Mouse (Mus musculus) C2C12 (cell line): ENCODE data around the gene 2010111I01Rik. TPM values are rescaled to one million over a fixed set of nuclear protein-coding genes. Genes with fewer than 3 reads are reported as not detected.

Source experiments
- H3K27me3 ChIP-seq: one replicate; pipeline ENCODE4 v1.6.1; 2011; ENCODE audit not compliant: control insufficient read depth, insufficient read depth, insufficient read length
- H3K36me3 ChIP-seq: one replicate; pipeline ENCODE4 v1.6.1; 2011; ENCODE audit not compliant: control insufficient read depth, insufficient read depth
- H3K4me3 ChIP-seq: one replicate; pipeline ENCODE4 v1.5.1; 2011; ENCODE audit warnings: mild to moderate bottlenecking, control low read depth; ENCODE audit not compliant: poor library complexity, insufficient read depth, severe bottlenecking
- H3K79me2 ChIP-seq: one replicate; pipeline ENCODE4 v1.6.1; 2011; ENCODE audit not compliant: control insufficient read depth, insufficient read depth
- H3K79me3 ChIP-seq: one replicate; pipeline ENCODE4 v1.6.1; 2011; ENCODE audit warnings: low read depth, control low read depth
- H3ac ChIP-seq: one replicate; pipeline ENCODE3; 2011; ENCODE audit warnings: low read depth; ENCODE audit not compliant: control insufficient read depth, insufficient read length
- CEBPB ChIP-seq: IDR thresholded peaks from one replicate; pipeline ENCODE4 v1.6.1; 2011; ENCODE audit warnings: low read depth, mild to moderate bottlenecking, control low read depth, moderate library complexity
- CTCF ChIP-seq: IDR thresholded peaks from one replicate; pipeline ENCODE4 v1.5.1; 2011; ENCODE audit not compliant: control insufficient read depth, insufficient read depth, insufficient read length
- FOSL1 ChIP-seq: IDR thresholded peaks from one replicate; pipeline ENCODE4 v1.8.0; 2011; ENCODE audit warnings: mild to moderate bottlenecking, low read length; ENCODE audit not compliant: poor library complexity, insufficient read depth, severe bottlenecking
- MAX ChIP-seq: IDR thresholded peaks from one replicate; pipeline ENCODE4 v1.6.1; 2011; ENCODE audit warnings: mild to moderate bottlenecking, control low read depth
- MYOD1 ChIP-seq: IDR thresholded peaks from one replicate; pipeline ENCODE4 v1.6.1; 2011; ENCODE audit warnings: low read depth; ENCODE audit not compliant: control insufficient read depth, insufficient read length
- MYOG ChIP-seq: IDR thresholded peaks from one replicate; pipeline ENCODE4 v1.6.1; 2011; ENCODE audit not compliant: control insufficient read depth, insufficient read length; ENCODE audit errors: extremely low read depth
- USF1 ChIP-seq: IDR thresholded peaks from one replicate; pipeline ENCODE4 v1.6.1; 2011; ENCODE audit warnings: low read depth, mild to moderate bottlenecking, control low read depth, moderate library complexity
- microRNA-seq: library from miRNA; unstranded; fragments of <30 nt; microRNA quantifications from one replicate; pipeline ENCODE4, GENCODE M21; 2019; ENCODE audit warnings: borderline microRNAs expressed
- polyA plus RNA-seq: library from polyadenylated mRNA; unstranded; fragments of >200 nt; fragmentation: generic; extraction: Trizol; gene quantifications from one replicate; pipeline ENCODE4 v1.2.1, GENCODE M21; 2012; ENCODE audit warnings: missing spikeins

Gene 2010111I01Rik
- polyA plus RNA-seq, 1 experiment: 91.7 TPM

GRCm38 (mm10) chr13:63356101-63356500 lies 391.4 kb downstream of the 2010111I01Rik start:
- no peaks in the 10 kb centered on the region for H3K79me3 ChIP-seq
- no peaks in the 10 kb centered on the region for H3K27me3 ChIP-seq
- H3K79me2 ChIP-seq: no peaks in the 10 kb centered on the region
- no peak overlapping the region for H3K4me3 ChIP-seq
- TF ChIP-seq MYOG (no peak), CEBPB (no peak), MAX (no peak), USF1 (no peak), FOSL1 (no peak), MYOD1 (no peak), CTCF (no peak)
- H3ac ChIP-seq: no peak overlapping the region
- H3K36me3 ChIP-seq: no peaks in the 10 kb centered on the region

DNA sequence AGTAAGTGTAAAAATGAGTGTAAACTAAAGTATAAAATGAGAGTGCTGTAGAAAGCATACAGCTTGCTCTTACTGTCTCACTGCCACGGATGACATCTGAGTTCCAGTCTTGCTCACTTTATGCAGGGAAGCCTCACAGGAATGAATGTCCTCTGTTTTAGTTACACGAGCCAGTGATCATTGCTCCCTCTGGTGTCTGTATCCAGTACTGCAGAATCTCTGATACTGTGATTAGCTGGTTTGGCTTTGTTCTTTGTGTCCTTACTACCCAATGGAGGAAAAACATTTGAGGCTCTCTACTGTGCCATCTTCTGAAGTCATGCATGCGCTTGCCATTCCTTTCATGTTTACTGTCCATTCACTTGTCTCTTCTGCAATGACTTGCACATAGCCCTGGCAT lies 391.9 kb downstream of the 2010111I01Rik start:
- no peaks in the 10 kb centered on the region for H3K27me3 ChIP-seq
- no peak overlapping the region for H3ac ChIP-seq
- TF ChIP-seq CTCF (peak; percentile 31), USF1 (no peak), MYOG (no peak)
- no peaks in the 10 kb centered on the region for H3K36me3 ChIP-seq
- no peaks in the 10 kb centered on the region for H3K79me2 ChIP-seq
- no peak overlapping the region for H3K4me3 ChIP-seq
- no peaks in the 10 kb centered on the region for H3K79me3 ChIP-seq

GRCm38 (mm10) chr13:63359393-63359792 lies 394.7 kb downstream of the 2010111I01Rik start:
- TF ChIP-seq CEBPB (no peak), CTCF (no peak)
- Histone ChIP-seq H3K4me3 (no peak overlapping the region), H3K79me2 (no peaks in the 10 kb centered on the region), H3K36me3 (no peaks in the 10 kb centered on the region), H3ac (no peak overlapping the region), H3K27me3 (no peaks in the 10 kb centered on the region), H3K79me3 (no peaks in the 10 kb centered on the region)

- Histone ChIP-seq H3K79me2 (no peaks in the 10 kb centered on the region), H3K79me3 (no peaks in the 10 kb centered on the region), H3K27me3 (no peaks in the 10 kb centered on the region), H3K4me3 (no peak overlapping the region), H3K36me3 (no peaks in the 10 kb centered on the region), H3ac (no peak overlapping the region)
- TF ChIP-seq CEBPB (no peak), FOSL1 (no peak), USF1 (no peak), CTCF (no peak), MYOG (no peak), MAX (no peak), MYOD1 (no peak)
These were observed 395.6 kb downstream of the 2010111I01Rik start for GRCm38 (mm10) chr13:63360111-63360885.

- no peak for TF ChIP-seq MYOD1
- no peak for TF ChIP-seq MYOG
- no peak for TF ChIP-seq USF1
- no peak for TF ChIP-seq FOSL1
- no peak for TF ChIP-seq CTCF
- H3K36me3 ChIP-seq: no peaks in the 10 kb centered on the region
- no peaks in the 10 kb centered on the region for H3K79me3 ChIP-seq
- no peaks in the 10 kb centered on the region for H3K79me2 ChIP-seq
- no peak overlapping the region for H3K4me3 ChIP-seq
- no peak overlapping the region for H3ac ChIP-seq
- no peaks in the 10 kb centered on the region for H3K27me3 ChIP-seq
These were observed 397.1 kb downstream of the 2010111I01Rik start for GRCm38 (mm10) chr13:63361755-63362154.

GRCm38 (mm10) chr13:63373460-63374166 lies 408.9 kb downstream of the 2010111I01Rik start:
- Histone ChIP-seq H3K27me3 (no peaks in the 10 kb centered on the region), H3K36me3 (no peaks in the 10 kb centered on the region), H3K79me3 (no peaks in the 10 kb centered on the region), H3ac (no peak overlapping the region), H3K79me2 (no peaks in the 10 kb centered on the region), H3K4me3 (no peak overlapping the region)
- no peak for TF ChIP-seq MYOG
- no peak for TF ChIP-seq CTCF
- TF ChIP-seq USF1: no peak
- TF ChIP-seq CEBPB: no peak
- TF ChIP-seq MYOD1: no peak
- no peak for TF ChIP-seq FOSL1
- TF ChIP-seq MAX: no peak

Small RNAs within 50 kb of the gene (microRNA-seq; reads per million reads assigned to microRNA genes)
- 17,753 reads per million, percentile 98 among the genes with 10 or more reads in this experiment for gene Mir23b
- not detected for gene Mir24-1
- 6,112 reads per million, percentile 94 among the genes with 10 or more reads in this experiment for gene Mir27b
- gene Mir3074-1: not detected

Other genes with a start within 250 kb of the 2010111I01Rik start
- 2.4 TPM for gene Platr25, start 204.2 kb upstream of the 2010111I01Rik start, polyA plus RNA-seq
- 0.32 TPM for gene Gm5141, start 179.1 kb upstream of the 2010111I01Rik start, polyA plus RNA-seq
- gene Fbp2, start 106.5 kb upstream of the 2010111I01Rik start, polyA plus RNA-seq: not detected
- not detected for gene Fbp1, start 76.6 kb upstream of the 2010111I01Rik start, polyA plus RNA-seq